15 mouse cellular contexts compared by ENCODE assay signal in the genomic region with DNA sequence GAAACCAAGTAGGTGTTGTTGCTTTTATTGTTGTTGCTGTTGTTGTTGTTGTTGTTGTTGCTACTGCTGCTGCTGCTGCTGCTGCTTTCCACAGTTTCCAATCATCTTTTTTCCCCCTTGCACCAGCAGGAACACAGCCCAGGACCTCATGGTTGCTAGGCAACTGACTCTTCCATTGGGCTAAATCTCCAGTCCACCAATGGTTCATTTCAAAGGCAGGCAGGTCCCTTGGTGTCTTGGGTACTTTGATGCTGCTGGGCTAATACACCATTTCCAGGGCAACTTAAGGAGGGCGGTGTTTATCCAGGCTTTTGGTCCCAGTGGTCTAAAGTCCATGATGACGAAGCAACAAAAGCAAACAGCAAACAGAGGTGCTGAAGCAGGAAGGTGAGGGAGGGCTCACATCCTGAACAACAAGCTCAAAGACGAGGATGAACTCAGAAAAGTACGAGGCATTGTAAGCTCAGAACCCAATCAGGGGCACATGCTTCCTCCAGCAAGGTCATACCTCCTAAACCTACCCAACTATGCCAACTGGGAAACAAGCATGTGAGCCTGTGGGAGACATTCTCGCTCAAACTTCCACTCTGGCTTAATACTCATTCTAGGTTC. TPM values are rescaled to one million over a fixed set of nuclear protein-coding genes. Genes with fewer than 3 reads are reported as not detected.
DNase-seq lines count a peak whose midpoint lies in the region; ATAC-seq and TF ChIP-seq lines count a peak whose summit lies in the region.
"Had no signal": no experiment of that assay in that cellular context is flagged by ENCODE, and none has a peak within 500 bp of the region (broad histone marks: within the 10 kb centered on the region; RNA-seq: fewer than 3 reads in every experiment).

No protein-coding gene starts in this region.

- no peak for TF ChIP-seq EP300 in lung, postnatal 0 days (IDR thresholded peaks at IDR 0.05)
- TF ChIP-seq EP300 in stomach, postnatal 0 days (optimal IDR thresholded peaks at IDR 0.05) = no peak

- 65% methylated on average over 5 of the region's 5 CpGs for WGBS in lung, postnatal 0 days
- 37% methylated on average over 5 of the region's 5 CpGs for whole genome bisulfite sequencing in midbrain, embryonic 11.5 days
- WGBS in stomach, postnatal 0 days = 69% methylated on average over 5 of the region's 5 CpGs

- no peaks in the 10 kb centered on the region for H3K4me1 ChIP-seq in lung, postnatal 0 days (ENCODE audit: insufficient read depth, low read depth, low read length)
- peaks cover 3% of the 10 kb centered on the region; the same call in 1 of the 2 replicates for H3K4me1 ChIP-seq in midbrain, embryonic 11.5 days (ENCODE audit: control insufficient read depth, insufficient read depth, low read length)
- no peaks in the 10 kb centered on the region for H3K4me1 ChIP-seq in stomach, postnatal 0 days (replicated peaks; ENCODE audit: control insufficient read depth, insufficient read depth)

- H3K4me3 ChIP-seq in lung, postnatal 0 days (ENCODE audit: low read depth, low read length) = no peak overlapping the region
- H3K4me3 ChIP-seq in midbrain, embryonic 11.5 days (ENCODE audit: low read depth, low read length) = no peak overlapping the region
- H3K4me3 ChIP-seq in stomach, postnatal 0 days (ENCODE audit: low read depth, low read length) = no peak overlapping the region
- H3K4me3 ChIP-seq: erythroblast, embryonic 14.5 days had no signal

- H3K27ac ChIP-seq in lung, postnatal 0 days (ENCODE audit: low read length) = peak overlapping the region; percentile 43; the same call in 1 of the 2 replicates
- H3K27ac ChIP-seq in midbrain, embryonic 11.5 days (ENCODE audit: low read depth, low read length) = peak overlapping the region; percentile 7; the same call in 1 of the 2 replicates
- no peak overlapping the region for H3K27ac ChIP-seq in stomach, postnatal 0 days (replicated peaks)

- DNase-seq in embryo, embryonic 10 days (ENCODE audit: low spot score) = peak; percentile 48
- DNase-seq in embryo, embryonic 9.5 days (ENCODE audit: extremely low spot score) = no peak
- no peak for DNase-seq in lung, postnatal 0 days (ENCODE audit: low spot score)
- DNase-seq in lung, postnatal 4 days = no peak
- peak; percentile 89 for DNase-seq in midbrain, embryonic 11.5 days (ENCODE audit: low spot score, missing footprints)
- no peak for DNase-seq in stomach, postnatal 0 days (ENCODE audit: low spot score)
- no peak for DNase-seq in urinary bladder, adult 18-20 months (ENCODE audit: low spot score in 2 of 2)
- no peak for DNase-seq in testis, postnatal 10 days (ENCODE audit: low spot score)
- DNase-seq: adrenal gland, adult 2 months; cerebellum, postnatal 36 days; kidney, postnatal 14 days; liver; spleen, adult 18-20 months; thymus, adult 18-20 months had no signal

- no peak for TF ChIP-seq CTCF in lung, postnatal 0 days (IDR thresholded peaks at IDR 0.05)
- no peak for TF ChIP-seq CTCF in stomach, postnatal 0 days (IDR thresholded peaks at IDR 0.05; ENCODE audit: low read depth)

- H3K9ac ChIP-seq in lung, postnatal 0 days (replicated peaks; ENCODE audit: low read depth) = no peak overlapping the region
- no peak overlapping the region for H3K9ac ChIP-seq in midbrain, embryonic 11.5 days (ENCODE audit: low read length)
- H3K9ac ChIP-seq in stomach, postnatal 0 days (ENCODE audit: low read length) = no peak overlapping the region

- ATAC-seq in lung, postnatal 0 days = no peak
- peak; percentile 84 for ATAC-seq in midbrain, embryonic 11.5 days (ENCODE audit: low FRiP score)
- 0 out of 2 replicates have a peak, but pooled peaks have one; percentile 29 for ATAC-seq in stomach, postnatal 0 days (ENCODE audit: low FRiP score, low TSS enrichment)

- H3K4me2 ChIP-seq in lung, postnatal 0 days (replicated peaks; ENCODE audit: low read depth, low read length) = no peak overlapping the region
- no peak overlapping the region for H3K4me2 ChIP-seq in midbrain, embryonic 11.5 days
- H3K4me2 ChIP-seq in stomach, postnatal 0 days (replicated peaks; ENCODE audit: low read depth) = no peak overlapping the region

- H3K27me3 ChIP-seq in lung, postnatal 0 days (replicated peaks; ENCODE audit: insufficient read depth, low read length) = no peaks in the 10 kb centered on the region
- H3K27me3 ChIP-seq in midbrain, embryonic 11.5 days (ENCODE audit: control insufficient read depth, insufficient read depth, low read length) = no peaks in the 10 kb centered on the region
- H3K27me3 ChIP-seq in stomach, postnatal 0 days (ENCODE audit: control insufficient read depth, insufficient read depth, low read length) = no peaks in the 10 kb centered on the region

- no peaks in the 10 kb centered on the region for H3K9me3 ChIP-seq in lung, postnatal 0 days (ENCODE audit: low read length)
- no peaks in the 10 kb centered on the region for H3K9me3 ChIP-seq in midbrain, embryonic 11.5 days (ENCODE audit: control insufficient read depth, low read length)
- no peaks in the 10 kb centered on the region for H3K9me3 ChIP-seq in stomach, postnatal 0 days (ENCODE audit: control insufficient read depth, low read length)

- H3K36me3 ChIP-seq in lung, postnatal 0 days (ENCODE audit: insufficient read depth, low read length) = no peaks in the 10 kb centered on the region
- no peaks in the 10 kb centered on the region for H3K36me3 ChIP-seq in midbrain, embryonic 11.5 days (ENCODE audit: control insufficient read depth, insufficient read depth, low read length)
- no peaks in the 10 kb centered on the region for H3K36me3 ChIP-seq in stomach, postnatal 0 days (ENCODE audit: control insufficient read depth, insufficient read depth, low read length)

RNA-seq across cellular contexts. Expression of gene N6amt1, which starts 35.7 kb away (rescaled TPM):
- polyA plus RNA-seq in lung, postnatal 0 days (2015; fragmentation: Nextera tagmentation; extraction: Ambion mirVana) = 20.0 and 23.4 TPM in 2 replicates
- 14.7 and 15.3 TPM in 2 replicates for polyA plus RNA-seq in midbrain, embryonic 11.5 days (2014; fragmentation: Nextera tagmentation; extraction: Ambion mirVana)
- polyA plus RNA-seq in stomach, postnatal 0 days (2015; fragmentation: Nextera tagmentation; extraction: Ambion mirVana) = 19.9 and 20.1 TPM in 2 replicates

Comparison
In these comparisons a context has a peak if more than half of its experiments do, and no peak if none do; other contexts are left out.
1. DNase-seq: peak in embryo, embryonic 10 days (single experiment) and midbrain, embryonic 11.5 days (single experiment); none in embryo, embryonic 9.5 days (single experiment), lung, postnatal 0 days (single experiment), lung, postnatal 4 days (0 of 2), stomach, postnatal 0 days (single experiment), urinary bladder, adult 18-20 months (0 of 2) and testis, postnatal 10 days (single experiment).